Mouse (Mus musculus) erythroblast, embryonic 14.5 days (primary cell): Measurements from ENCODE around the gene Spesp1. TPM values are rescaled to one million over a fixed set of nuclear protein-coding genes. Genes with fewer than 3 reads are reported as not detected.

Experiments
- H3K27me3 ChIP-seq: 2 replicates; pipeline ENCODE4 v1.6.1; 2012; ENCODE audit warnings: inconsistent platforms; ENCODE audit not compliant: control insufficient read depth
- H3K36me3 ChIP-seq: 2 replicates; pipeline ENCODE4 v1.6.1; 2012; ENCODE audit warnings: mild to moderate bottlenecking, inconsistent platforms; ENCODE audit not compliant: control insufficient read depth
- H3K4me1 ChIP-seq: 2 replicates; pipeline ENCODE4 v1.6.1; 2012; ENCODE audit warnings: inconsistent platforms; ENCODE audit not compliant: control insufficient read depth
- H3K4me3 ChIP-seq: replicated peaks from 2 replicates; pipeline ENCODE3; 2012; ENCODE audit warnings: moderate library complexity, mild to moderate bottlenecking, inconsistent platforms
- H3K9me3 ChIP-seq: 2 replicates; pipeline ENCODE4 v1.6.1; 2012; ENCODE audit warnings: low read length, inconsistent platforms, mixed read lengths; ENCODE audit not compliant: control insufficient read depth
- GATA1 ChIP-seq: IDR thresholded peaks from 2 replicates; pipeline ENCODE4 v1.6.1; 2012; ENCODE audit warnings: low read length, inconsistent platforms, mixed read lengths
- TAL1 ChIP-seq: IDR thresholded peaks from 3 replicates; pipeline ENCODE4 v1.6.1; 2012; ENCODE audit warnings: low read length, inconsistent platforms, mixed read lengths
- polyA plus RNA-seq: library from polyadenylated mRNA; stranded (reverse); fragments of >175 nt; gene quantifications from 2 replicates; pipeline ENCODE4 v1.2.3, GENCODE M21; 2012

The Spesp1 gene
- polyA plus RNA-seq, 1 experiment, result not detected

- H3K36me3 ChIP-seq, result no peaks in the 10 kb centered on the region
- TF ChIP-seq TAL1 (no peak), GATA1 (no peak)
- H3K9me3 ChIP-seq, result no peaks in the 10 kb centered on the region
- no peaks in the 10 kb centered on the region for H3K27me3 ChIP-seq
- H3K4me3 ChIP-seq, result no peak overlapping the region
- H3K4me1 ChIP-seq, result no peaks in the 10 kb centered on the region
These were observed 44.5 kb downstream of the Spesp1 start for GRCm38 (mm10) chr9:62237381-62237980.

GRCm38 (mm10) chr9:62235501-62235900 lies 46.5 kb downstream of the Spesp1 start:
- Histone ChIP-seq H3K4me1 (no peaks in the 10 kb centered on the region; the same call in 1 of the 2 replicates), H3K4me3 (no peak overlapping the region), H3K36me3 (no peaks in the 10 kb centered on the region), H3K9me3 (no peaks in the 10 kb centered on the region), H3K27me3 (no peaks in the 10 kb centered on the region)
- no peak for TF ChIP-seq GATA1
- no peak for TF ChIP-seq TAL1

GRCm38 (mm10) chr9:62232649-62233048 lies 49.4 kb downstream of the Spesp1 start:
- H3K9me3 ChIP-seq, result no peaks in the 10 kb centered on the region
- H3K36me3 ChIP-seq, result no peaks in the 10 kb centered on the region
- no peaks in the 10 kb centered on the region; the same call in 1 of the 2 replicates for H3K4me1 ChIP-seq
- H3K27me3 ChIP-seq, result no peaks in the 10 kb centered on the region
- H3K4me3 ChIP-seq, result no peak overlapping the region
- no peak for TF ChIP-seq GATA1
- no peak for TF ChIP-seq TAL1

GRCm38 (mm10) chr9:62231046-62231445 lies 51.0 kb downstream of the Spesp1 start:
- H3K36me3 ChIP-seq, result no peaks in the 10 kb centered on the region
- H3K27me3 ChIP-seq, result no peaks in the 10 kb centered on the region
- H3K9me3 ChIP-seq, result no peaks in the 10 kb centered on the region
- no peak overlapping the region for H3K4me3 ChIP-seq
- no peaks in the 10 kb centered on the region; the same call in 1 of the 2 replicates for H3K4me1 ChIP-seq
- no peak for TF ChIP-seq TAL1
- TF ChIP-seq GATA1, result no peak

- TF ChIP-seq TAL1, result no peak
- TF ChIP-seq GATA1, result no peak
- Histone ChIP-seq H3K36me3 (no peaks in the 10 kb centered on the region), H3K27me3 (no peaks in the 10 kb centered on the region), H3K4me1 (no peaks in the 10 kb centered on the region; the same call in 1 of the 2 replicates), H3K9me3 (no peaks in the 10 kb centered on the region), H3K4me3 (no peak overlapping the region)
These were observed 52.0 kb downstream of the Spesp1 start for GRCm38 (mm10) chr9:62229985-62230384.

- H3K9me3 ChIP-seq, result no peaks in the 10 kb centered on the region
- H3K27me3 ChIP-seq, result 0 out of 2 replicates have a peak, but pooled peaks cover 4% of the 10 kb centered on the region
- H3K4me1 ChIP-seq, result no peaks in the 10 kb centered on the region
- TF ChIP-seq TAL1, result no peak
- H3K36me3 ChIP-seq, result no peaks in the 10 kb centered on the region
- no peak overlapping the region for H3K4me3 ChIP-seq
These were observed 59.5 kb downstream of the Spesp1 start for GRCm38 (mm10) chr9:62222481-62222880.

GRCm38 (mm10) chr9:62222029-62222428 lies 60.0 kb downstream of the Spesp1 start:
- TF ChIP-seq GATA1, result no peak
- TF ChIP-seq TAL1, result no peak
- no peak overlapping the region for H3K4me3 ChIP-seq
- no peaks in the 10 kb centered on the region for H3K4me1 ChIP-seq
- 0 out of 2 replicates have a peak, but pooled peaks cover 4% of the 10 kb centered on the region for H3K27me3 ChIP-seq
- no peaks in the 10 kb centered on the region for H3K9me3 ChIP-seq
- H3K36me3 ChIP-seq, result no peaks in the 10 kb centered on the region

Other genes starting within 250 kb of the Spesp1 start
- 0.01 TPM in 1 of 2 replicates, not detected in the other for gene Glce, start 159.6 kb downstream of the Spesp1 start, polyA plus RNA-seq
- 15.2 and 17.8 TPM in 2 replicates for gene Anp32a, start 59.1 kb upstream of the Spesp1 start, polyA plus RNA-seq